Mouse (Mus musculus) kidney, adult 2 months (tissue): ENCODE data around the gene Cpm.
"Not testable (repeated sequence)": the region's sequence is repeated elsewhere in the genome, so short reads cannot be mapped to it uniquely, and the experiment has no call there.

Source experiments
- CTCF ChIP-seq: fragments of 200-500 bp; conservative IDR thresholded peaks from 2 replicates; pipeline ENCODE4 v1.5.1; 2011; ENCODE audit warnings: low read depth, mild to moderate bottlenecking, control low read depth, low read length, moderate library complexity, mixed read lengths; ENCODE audit not compliant: insufficient read depth, insufficient read length
- POLR2A ChIP-seq: fragments of 200-500 bp; IDR thresholded peaks from one replicate; pipeline ENCODE4 v1.6.1; 2011; ENCODE audit warnings: low read depth, low read length, control low read depth

DNA sequence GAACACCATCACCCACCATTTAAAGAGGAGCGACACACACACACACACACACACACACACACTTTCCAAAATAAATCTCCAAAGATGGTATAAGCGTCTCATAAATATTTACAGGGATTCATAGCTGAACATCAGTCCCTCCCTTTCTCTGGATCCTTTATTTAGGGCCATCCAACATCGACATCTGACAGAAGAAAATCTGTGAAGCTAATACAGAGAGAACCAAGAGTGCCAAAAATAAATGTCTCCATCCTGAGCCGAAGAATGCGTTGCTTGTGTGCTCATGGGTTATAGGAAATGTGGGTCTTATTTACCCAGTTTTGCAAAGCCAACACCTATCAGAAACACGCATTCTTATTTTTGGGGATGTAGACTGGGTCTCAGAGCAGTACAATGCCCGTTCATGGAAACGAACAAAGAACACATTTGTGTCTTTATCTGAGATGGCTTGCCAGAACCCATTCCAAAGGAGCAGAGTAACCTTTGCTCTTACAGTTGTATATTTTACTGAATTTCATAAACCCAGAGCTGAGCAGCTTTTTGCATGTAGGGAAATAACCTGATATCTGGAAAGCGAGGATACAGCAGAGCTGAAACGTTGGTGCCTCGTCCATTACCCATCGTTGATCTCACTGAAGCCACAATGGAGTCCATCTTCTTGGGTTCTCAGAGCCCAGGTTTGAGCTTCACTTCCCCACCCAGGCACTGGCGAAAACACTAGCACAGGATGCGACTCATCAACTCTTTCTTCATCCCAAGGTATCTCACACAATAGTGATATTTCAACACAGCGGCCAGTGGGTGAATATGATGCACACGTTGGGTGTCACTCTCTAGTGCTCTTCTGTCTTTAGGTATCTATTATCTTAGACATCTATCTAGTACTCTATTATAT is 31.7 kb upstream of the Cpm start:
- not testable (repeated sequence) for TF ChIP-seq POLR2A, CTCF
